Mouse (Mus musculus): Measurements from ENCODE around the gene Mmaa.

GRCm38 (mm10) chr8:79284626-79285025 is 10.1 kb downstream of the Mmaa start:
- TF ChIP-seq NRF1 (IDR thresholded peaks at IDR 0.05; ENCODE audit: low read depth, low read length) (no peak), EP300 (IDR thresholded peaks at IDR 0.05; ENCODE audit: low read length) (no peak), CTCF (conservative IDR thresholded peaks at IDR 0.05 in 1 of 2, IDR thresholded peaks at IDR 0.05 in 1 of 2; ENCODE audit: low read depth in 2 of 2, low read length in 2 of 2) (no peak), USF1 (IDR thresholded peaks at IDR 0.05; ENCODE audit: low read depth, low read length) (no peak), MEF2A (IDR thresholded peaks at IDR 0.05; ENCODE audit: borderline replicate concordance, low read depth, low read length) (no peak), NELFE (IDR thresholded peaks at IDR 0.05; ENCODE audit: low read depth, low read length) (no peak), ZC3H11A (IDR thresholded peaks at IDR 0.05; ENCODE audit: low read depth, low read length) (no peak), POLR2A (IDR thresholded peaks at IDR 0.05; ENCODE audit: low read depth, low read length) (no peak), E2F4 (IDR thresholded peaks at IDR 0.05; ENCODE audit: insufficient replicate concordance, low read depth, low read length) (no peak), MAFK (IDR thresholded peaks at IDR 0.05; ENCODE audit: insufficient replicate concordance, low read length) (no peak), ZNF384 (IDR thresholded peaks at IDR 0.05; ENCODE audit: low read depth, low read length) (no peak), ZKSCAN1 (IDR thresholded peaks at IDR 0.05; ENCODE audit: borderline replicate concordance, low read depth, low read length) (no peak), POLR2AphosphoS2 (IDR thresholded peaks at IDR 0.05; ENCODE audit: low read depth, low read length) (no peak)
